Mouse (Mus musculus) spleen, postnatal 36 days (tissue): Measurements from ENCODE around the gene Ammecr1.
A peak's percentile ranks its signal among the peaks of the same experiment; 100 is the strongest.

Experiments used
- DNase-seq, 2 experiments: peaks; one replicate each; pipeline ENCODE4 v3.0.0; 2022; ENCODE audit warnings: low spot score in 2 of 2, mixed read lengths in 1 of 2

Gene Ammecr1

DNA sequence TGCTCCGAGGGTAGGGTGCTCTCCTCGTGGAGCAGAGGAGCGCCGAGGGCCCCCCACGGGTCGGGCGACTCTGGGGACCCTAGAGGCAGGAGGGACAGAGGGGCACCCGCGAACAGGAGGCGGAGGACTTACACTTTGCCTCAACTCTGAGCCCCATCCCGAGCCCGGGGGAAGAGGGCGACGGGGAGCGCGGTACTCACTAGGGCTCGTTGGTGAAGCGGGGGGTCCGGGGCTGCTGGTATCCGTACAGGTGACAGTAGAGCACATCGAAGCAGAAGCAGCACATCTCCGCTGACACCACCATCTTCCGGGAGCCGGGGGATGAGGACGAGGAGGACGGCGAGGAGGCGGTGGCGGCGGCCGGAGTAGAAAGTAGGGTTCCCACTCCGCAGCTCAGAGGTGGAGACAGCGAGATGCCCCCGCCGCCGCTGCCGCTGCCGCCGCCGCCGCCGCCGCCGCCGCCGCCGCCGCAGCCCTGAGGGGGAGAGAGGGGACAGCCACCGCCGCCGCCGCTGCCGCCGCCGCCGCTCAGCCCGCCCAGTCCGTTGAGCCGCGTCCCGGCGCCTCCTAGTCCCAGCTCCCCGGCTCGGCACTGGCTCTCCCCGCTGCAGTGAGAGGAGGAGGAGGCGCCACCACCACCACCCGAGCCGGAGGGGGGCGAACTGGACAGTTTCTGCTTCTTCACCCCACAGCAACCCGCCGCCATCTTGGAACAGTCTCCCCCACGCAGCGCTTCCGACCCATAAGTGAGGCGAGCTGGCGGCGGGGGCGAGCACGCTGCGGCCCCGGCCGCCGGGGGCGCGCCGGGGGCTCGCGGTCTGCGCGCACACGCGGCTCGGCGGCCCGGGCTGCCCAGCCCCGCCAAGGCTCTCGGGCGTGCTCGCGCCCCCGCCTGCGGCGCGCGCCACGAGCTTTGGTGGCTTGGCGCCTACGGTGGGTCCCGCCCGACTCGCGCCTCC, at the start of gene Ammecr1:
Ammecr1 (minus strand) TSS at position 721 of the 959 bp plus-strand sequence.
- DNase-seq: peak; percentile 75

DNA sequence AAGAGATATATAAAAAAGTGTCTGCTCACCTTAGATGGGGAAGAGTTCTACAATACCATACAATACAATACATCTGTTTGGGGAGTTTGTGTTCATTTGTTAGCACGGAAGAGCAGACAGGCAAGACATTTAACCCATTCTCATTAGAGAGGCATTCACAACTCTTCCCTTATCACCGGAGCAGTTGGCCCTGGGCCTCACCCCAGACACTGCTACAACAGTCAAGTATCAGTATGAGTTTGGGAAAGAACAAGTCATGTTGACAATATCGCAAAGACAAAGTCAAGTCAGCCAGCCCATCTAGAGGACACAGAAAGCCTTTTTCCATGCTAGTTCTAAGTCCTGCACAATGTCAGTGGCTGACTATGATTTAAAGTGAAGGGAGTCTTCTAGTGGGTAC, 47.6 kb upstream of the Ammecr1 start:
- DNase-seq: peak in 1 of 2 experiments; percentile 1

DNA sequence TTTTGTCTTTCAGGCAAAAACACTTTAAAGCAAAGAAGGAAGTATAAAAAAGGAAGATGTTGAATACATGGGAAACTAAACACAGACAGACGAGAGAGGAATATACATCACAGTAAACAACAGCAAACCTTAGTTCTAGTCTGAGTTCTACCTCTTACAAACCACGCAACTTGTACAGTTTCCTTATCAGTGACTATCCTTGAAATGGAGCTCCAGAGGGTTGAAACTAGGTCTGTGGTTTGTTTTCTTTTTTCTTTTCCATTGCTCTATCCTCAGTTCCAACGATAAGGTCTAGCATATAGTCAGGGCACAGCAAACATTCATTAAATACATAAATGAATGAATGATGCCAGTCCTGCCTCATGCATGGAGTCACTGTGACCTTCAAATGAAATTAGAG, 45.8 kb upstream of the Ammecr1 start:
- no peak for DNase-seq

DNA sequence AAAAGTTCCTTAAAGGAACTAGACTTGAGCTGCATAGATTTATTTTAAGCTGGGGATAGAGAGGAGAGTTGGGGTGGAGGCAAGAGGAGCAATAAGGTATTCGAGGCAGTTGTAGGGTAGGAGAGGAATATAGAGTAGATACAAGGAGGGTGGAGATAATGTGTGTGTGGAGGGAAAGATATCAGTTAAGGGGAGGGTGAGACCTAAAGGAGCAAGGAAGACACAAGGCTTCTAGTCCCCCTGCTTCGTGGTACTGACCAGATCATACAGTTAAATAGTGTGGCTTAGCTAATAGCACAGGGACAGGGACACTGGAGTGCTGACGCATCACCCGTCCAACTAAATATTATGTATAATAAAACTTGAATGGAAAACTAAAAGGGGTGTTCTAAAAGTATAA, 45.3 kb upstream of the Ammecr1 start:
- peak in 1 of 2 experiments; percentile 9 for DNase-seq

DNA sequence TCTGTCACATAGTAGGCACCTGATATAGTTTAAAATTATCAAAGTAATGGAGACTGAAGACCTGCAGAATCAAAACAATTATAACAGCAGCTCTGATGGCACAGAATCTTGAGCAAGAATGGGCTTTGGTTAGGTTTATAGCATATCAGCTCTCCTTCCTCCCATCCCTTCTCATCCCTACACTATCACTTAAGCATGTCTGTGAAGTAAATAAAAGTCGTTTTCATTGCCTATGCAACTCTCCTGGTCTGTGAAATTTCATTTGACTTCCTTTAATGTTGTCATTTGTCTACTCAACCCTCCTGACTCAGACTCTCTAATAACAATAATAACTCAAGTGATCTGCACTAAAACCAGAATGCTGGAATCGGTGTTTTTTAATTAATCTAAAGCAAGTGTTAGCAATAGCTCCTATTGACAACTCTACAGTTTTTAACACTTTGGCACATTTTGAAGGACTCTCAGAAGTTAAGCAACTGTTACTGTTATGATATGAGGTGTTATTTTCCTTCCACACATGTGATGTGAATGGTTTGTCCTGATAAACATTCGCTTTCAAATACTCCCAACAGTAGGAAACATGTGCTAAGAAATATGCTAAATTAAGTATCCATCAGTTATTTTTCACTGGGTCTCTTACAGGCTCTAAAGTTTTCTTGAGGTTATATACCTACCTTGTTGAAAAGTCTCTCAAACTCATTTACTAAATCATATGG, 37.8 kb upstream of the Ammecr1 start:
- peak in 1 of 2 experiments; percentile 3 for DNase-seq

DNA sequence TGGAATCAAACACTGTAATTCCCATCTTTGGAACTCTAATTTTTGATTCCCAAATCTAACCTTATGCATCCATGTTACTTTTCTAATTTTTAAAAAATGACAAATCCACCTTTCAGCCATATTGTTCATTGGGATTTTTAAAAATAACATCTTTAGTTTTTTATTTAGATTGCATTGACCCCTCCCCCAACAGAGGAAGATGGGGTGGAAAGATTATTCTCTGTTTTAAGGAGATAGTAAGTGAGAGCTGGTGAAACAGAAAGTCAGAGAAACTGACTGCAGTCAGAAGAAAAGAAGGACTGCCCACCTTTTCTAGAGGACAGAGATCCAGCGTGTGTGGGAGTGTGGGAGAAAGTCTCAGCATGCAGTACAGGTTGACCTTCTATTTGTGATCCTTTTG, 30.7 kb upstream of the Ammecr1 start:
- DNase-seq: no peak

DNA sequence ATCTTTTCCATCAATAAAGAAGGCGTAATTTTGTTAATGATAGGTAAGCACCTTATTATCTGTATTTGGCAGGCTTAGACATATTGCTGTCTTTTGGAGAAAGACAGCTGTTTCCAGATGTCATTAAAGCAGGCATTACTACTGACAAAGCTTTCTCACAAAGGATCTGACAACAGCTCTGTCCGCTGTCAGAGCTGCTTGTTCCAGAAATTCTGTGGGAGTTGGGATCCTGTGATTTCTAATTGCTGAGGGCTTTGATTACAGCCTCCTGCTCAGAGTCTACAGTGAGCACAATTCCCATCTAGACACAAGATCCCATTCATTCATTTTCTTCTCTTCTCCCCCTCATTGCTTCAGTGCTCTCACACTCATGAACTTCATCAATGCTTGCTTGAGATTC, 28.0 kb upstream of the Ammecr1 start:
- DNase-seq: no peak

DNA sequence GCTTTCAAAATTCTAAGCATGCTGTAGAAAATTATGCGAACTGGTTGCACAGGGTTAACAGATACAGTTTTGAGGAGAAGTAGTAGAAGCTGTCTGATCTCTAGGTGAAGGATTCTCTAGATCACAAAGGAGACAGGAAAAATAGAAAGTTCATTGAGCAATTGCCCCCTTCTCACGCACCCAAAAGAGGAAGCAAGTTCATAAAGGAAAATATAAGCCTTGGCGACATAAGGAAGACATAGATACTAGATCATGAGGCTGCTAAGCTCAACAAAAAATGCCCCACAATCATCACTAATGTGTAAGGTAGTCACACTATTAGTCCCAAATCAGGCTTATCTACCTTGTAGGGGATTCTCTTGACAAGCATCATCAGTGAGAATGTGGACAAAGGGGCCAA, 17.6 kb upstream of the Ammecr1 start:
- no peak for DNase-seq

DNA sequence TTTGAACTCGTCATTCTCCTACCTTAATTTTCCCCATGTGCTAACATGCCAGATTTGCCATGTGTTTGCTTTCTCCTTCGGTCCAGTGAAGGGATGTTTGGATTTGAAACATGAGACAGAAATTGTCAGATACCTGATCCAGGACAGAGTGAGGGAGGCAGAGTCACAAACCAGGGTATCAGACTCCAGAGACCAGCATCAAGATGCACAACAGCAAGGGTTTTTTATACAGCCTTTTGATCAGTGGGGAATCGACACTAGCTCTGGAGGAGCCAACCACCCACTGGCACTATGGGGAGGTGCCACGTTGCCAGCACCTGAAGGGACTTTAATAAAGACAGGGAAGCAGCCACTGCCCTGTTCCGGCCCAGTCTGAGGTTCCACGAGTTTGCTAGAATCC, 17.1 kb upstream of the Ammecr1 start:
- no peak for DNase-seq

DNA sequence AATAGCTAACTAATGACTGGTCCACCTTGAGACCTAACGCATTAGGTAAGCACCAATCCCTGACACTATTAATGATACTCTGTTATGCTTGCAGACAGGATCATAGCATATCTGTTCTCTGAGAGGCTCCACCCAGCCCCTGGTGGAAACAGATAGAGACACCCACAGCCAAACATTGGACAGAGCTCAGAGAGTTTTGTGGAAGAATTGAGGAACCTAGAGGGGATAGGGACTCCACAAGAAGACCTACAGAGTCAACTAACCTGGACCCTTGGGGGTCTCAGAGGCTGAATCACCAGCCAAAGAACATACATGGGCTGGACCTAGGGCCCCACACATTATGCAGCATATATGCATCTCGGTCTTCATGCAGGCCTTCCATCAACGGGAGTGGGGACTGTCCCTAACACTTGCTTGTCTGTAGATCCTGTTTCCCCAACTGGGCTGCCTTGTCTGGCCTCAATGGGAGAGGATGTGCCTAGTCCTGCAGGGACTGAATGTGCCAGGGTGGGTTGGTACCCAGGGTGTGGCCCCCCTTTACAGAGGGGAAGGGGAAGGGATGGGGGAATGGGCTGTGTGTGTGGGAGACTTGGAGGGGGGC, 15.1 kb upstream of the Ammecr1 start:
- peak; percentile 17 to 43 for DNase-seq

DNA sequence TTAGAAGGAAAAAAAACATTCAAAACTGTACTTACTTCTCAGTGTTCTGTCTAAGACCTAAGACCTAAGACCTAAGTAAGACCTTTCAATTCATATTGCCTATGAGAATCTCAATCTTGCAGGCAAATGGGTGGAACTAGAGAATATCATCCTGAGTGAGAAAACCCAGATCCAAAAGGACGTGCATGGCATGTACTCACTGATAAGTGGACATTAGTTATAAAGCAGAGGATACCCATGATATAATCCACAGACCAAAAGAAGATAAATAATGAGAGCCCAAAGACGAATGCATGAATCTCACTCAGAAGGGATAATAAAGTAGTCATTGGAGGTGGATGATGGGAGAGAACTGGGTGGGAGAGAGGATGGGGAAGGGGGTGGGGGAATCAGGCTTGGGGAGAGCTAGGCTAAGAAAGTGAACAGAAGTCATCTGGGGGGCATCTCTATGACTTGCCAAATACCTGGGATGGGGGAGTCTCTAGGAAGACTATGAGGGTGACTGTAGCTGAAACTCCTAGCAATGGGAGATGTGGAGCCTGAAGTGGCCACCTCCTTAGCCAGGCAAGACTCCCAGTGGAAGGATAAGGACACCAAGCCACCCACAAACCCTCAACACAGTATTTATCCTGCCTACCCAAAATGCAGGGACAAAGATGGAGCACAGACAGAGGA, 14.5 kb upstream of the Ammecr1 start:
- no peak for DNase-seq

DNA sequence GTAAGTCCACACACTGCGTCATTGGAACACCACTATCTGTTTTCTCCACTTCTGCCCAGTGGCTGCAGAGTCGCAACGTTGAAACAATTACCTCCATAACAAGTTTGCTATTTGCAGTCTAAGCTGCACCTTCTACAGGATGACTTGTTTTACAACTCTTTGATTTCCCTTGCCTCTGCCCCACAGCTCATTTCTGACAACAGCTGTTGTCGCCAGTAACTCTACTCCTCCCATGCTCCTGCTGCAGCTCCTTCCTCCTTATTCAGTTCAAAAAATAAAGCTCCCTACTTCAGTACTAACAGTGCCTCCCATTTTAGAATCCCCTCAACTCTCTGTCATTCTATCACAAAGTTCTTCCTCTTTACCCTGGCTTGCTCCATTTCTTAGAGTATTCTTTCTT, 12.7 kb upstream of the Ammecr1 start:
- no peak for DNase-seq

DNA sequence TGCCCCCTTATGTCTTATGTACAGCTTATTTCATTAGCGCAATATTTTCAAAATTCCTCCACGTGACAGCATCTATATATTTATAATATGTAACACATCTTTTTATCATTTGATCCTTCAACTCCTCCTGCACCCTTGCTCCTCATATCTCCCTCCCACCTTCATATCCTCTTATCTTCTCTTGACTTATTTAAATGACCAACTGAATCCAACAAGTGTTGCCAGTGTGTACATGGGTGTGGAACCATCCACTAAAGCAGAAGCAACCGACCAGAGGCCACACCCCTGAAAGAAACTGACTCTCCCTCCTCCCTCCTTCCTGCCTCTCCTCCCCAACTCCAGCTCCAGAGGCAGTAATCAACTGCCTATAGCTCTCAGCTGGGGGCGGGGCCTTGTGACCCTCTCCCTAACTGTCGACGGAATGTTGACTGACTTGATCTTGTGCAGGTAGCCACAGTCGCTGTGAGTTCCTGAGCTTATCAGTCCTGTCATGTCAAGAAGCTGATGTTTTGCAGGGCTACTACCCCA, 6.0 kb upstream of the Ammecr1 start:
- peak; percentile 12 to 34 for DNase-seq

DNA sequence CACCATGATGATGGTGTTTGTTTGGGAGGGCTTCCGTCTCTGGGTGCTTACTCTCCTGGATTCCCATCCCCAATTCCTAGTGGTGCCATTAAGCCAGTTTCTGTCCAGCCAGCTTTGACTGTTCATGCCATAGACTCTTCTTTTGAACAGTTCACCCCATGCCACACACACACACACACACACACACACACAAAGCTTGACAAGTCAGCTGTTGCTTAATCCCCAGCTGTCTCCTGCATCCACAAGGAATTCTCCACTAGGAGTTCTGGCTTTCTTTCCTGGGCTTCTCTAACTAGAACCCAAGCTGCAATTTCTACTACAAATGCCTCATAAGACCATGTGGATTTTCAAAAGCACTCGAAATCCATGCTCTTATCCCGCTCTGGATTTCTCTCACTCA, 5.2 kb upstream of the Ammecr1 start:
- DNase-seq: no peak

DNA sequence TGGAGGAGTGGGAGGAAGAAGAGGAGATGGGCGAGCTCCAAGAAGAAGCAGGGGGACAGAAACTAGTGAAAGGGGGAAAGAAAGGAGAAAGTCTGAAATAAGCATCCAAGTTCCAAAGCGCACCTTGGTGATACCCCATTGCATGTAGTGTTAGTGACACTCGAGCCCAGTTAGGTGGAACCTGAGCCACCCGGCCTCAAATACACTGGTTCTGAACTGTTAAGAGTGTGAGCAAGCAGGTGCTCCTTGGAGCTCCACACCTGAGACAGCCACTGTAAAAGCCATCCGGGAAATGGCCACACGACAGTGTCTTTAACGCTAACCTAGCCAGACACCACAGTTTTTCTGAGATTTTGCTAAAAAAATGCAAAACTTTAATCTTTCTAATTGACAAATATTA, 539 bp upstream of the Ammecr1 start:
- DNase-seq: no peak

DNA sequence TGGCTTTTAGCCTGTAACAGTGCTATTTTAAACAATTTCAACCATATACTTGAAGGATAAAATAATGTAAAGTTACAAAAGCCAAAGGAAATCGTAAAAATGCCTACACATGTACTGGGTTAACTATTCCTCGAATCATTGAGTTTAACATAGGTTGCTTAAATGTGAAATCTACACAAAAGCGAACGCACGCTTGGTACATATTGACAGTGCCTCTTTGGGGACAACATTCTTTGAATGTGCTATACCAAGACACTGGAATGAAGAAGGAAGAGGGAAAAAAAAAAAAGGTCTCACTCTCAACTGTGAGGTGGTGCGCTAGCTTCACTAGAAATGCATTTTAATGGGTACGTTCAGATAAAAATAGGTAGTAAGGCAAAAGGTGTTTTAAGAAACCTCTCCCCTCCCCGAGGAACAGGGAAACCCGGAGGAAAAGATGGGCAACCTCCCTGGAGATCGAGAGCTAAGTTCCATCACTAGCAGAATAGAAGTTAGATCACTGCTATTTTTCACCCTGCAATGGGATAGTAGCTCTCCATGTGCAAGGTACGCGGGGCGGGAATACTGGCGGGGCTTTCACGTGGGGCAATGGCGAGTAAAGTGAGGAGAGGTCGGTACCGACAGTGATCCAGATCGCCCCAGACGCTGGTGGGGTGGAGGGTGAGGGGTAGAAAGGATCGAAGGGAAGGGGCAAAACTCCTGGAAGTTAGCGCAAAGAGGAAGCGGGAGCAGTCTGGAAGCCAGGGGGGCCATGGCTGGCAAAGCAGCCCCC, 1.1 kb downstream of the Ammecr1 start:
- DNase-seq: no peak

DNA sequence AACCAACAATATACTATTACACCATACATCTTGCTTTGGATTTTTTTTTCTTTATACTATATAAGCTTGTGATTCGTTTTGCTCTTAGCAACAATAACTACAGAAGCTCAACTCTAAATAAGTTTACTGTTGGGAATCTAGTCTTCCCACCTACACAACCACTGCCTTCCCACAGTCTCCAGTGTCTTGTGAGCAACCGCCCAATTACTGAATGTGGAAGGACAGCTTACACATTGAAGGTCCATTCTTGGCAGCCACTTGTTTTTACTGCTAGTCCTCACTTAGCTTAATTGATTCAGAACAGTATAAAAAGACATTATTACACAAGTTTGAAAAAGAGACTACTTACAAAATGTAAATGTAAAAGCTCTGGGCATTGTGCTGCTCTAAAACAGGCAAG, 6.1 kb downstream of the Ammecr1 start:
- DNase-seq: no peak

DNA sequence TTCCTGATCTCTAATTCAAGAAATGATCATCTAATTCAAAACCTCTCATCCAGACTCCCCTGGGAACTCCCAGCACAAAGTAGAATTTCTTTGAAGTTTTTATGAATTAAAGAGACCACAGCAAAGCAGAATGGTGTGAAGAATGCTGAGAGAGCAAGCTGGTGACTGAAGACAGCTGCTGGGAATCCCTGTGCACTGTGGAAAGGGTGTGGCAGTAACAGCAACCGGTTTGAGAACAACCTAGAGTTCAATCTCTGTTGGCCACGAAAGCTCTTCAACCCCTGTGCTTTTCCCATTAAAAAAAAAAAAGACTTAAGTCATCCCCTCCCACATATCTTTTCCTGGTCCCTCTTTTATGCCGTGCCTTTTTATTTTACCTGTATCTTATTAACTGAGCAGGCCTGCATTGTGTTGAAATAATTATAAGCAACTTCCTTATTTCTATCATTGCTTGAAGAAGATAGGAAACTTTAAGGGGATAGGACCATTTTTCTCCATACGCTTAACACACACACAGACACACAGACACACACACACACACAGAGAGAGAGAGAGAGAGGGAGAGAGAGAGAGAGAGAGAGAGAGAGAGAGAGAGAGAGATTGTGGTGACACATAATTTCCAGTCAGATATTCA, 6.7 kb downstream of the Ammecr1 start:
- peak in 1 of 2 experiments; percentile 9 for DNase-seq

DNA sequence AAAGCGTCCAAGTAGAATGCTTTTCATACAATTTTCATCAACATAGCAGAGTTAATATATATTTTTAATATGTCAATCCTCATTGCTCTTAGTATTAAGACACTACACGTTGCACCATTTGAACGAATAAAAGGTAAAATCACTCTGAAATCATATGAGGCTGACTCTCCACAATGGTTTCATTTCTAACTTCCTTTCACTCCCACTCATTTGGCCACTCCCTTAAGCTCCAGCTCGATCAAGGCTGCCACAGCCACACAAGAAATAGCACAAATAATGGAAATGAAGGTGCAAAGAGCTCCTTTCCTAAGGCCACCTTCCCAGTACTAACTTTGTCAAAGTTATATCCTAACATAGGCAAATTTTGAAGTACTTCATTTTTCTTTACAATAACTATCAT, 38.1 kb downstream of the Ammecr1 start:
- no peak for DNase-seq

DNA sequence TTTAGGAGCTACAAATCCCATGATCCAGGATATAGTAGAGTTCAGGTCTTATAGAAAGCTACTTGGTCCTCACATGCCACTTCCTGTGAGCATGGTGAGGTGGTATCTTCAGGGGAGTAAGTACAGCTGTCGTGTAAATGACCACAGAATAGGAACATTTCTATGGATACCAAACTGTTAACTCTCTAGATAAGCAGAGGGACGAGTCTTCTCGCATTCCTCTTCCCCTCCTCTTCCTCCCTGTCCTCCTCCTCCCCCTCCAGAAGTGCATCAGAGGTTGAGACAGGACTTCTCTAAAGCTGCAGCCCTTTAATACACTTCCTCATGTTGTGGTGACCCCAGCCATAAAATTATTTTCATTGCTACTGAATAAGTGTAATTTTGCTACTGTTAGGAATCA, 49.1 kb downstream of the Ammecr1 start:
- DNase-seq: no peak
